Mouse (Mus musculus) G1E (cell line): Measurements from ENCODE around the gene Cacna2d2. TPM values are rescaled to one million over a fixed set of nuclear protein-coding genes. Genes with fewer than 3 reads are reported as not detected.

Source experiments
- ATAC-seq: 2 replicates; pipeline ENCODE4 v1.8.0; 2016; ENCODE audit warnings: mild to moderate bottlenecking; ENCODE audit not compliant: insufficient number of reproducible peaks, poor library complexity, low FRiP score, severe bottlenecking; ENCODE audit errors: extremely low read depth
- DNase-seq: peaks from one replicate; pipeline ENCODE4 v3.0.0; 2012; ENCODE audit warnings: low spot score
- H3K27me3 ChIP-seq: 2 replicates; pipeline ENCODE4 v1.6.1; 2012; ENCODE audit warnings: mild to moderate bottlenecking, low read length, inconsistent platforms; ENCODE audit not compliant: insufficient read depth
- H3K36me3 ChIP-seq: replicated peaks from 2 replicates; pipeline ENCODE3; 2012; ENCODE audit warnings: mild to moderate bottlenecking, inconsistent platforms
- H3K4me1 ChIP-seq: 2 replicates; pipeline ENCODE4 v1.6.1; 2012; ENCODE audit warnings: low read depth, low read length, inconsistent platforms, mixed read lengths; ENCODE audit not compliant: insufficient read depth
- H3K4me3 ChIP-seq: 2 replicates; pipeline ENCODE4 v1.5.1; 2012; ENCODE audit warnings: low read depth, mild to moderate bottlenecking, inconsistent platforms, low read length, moderate library complexity, mixed read lengths
- H3K9me3 ChIP-seq: replicated peaks from 2 replicates; pipeline ENCODE4 v1.6.1; 2012; ENCODE audit warnings: inconsistent platforms
- CTCF ChIP-seq: IDR thresholded peaks from 2 replicates; pipeline ENCODE4 v1.5.1; 2012; ENCODE audit warnings: low read depth, low read length, inconsistent platforms, mixed read lengths
- GATA1 ChIP-seq: IDR thresholded peaks from 2 replicates; pipeline ENCODE4 v1.6.1; 2012; ENCODE audit warnings: borderline replicate concordance, low read length, inconsistent platforms, mixed read lengths
- GATA2 ChIP-seq: IDR thresholded peaks from 2 replicates; pipeline ENCODE4 v1.6.1; 2012; ENCODE audit warnings: low read depth, low read length, inconsistent platforms, borderline replicate concordance
- POLR2AphosphoS5 ChIP-seq: IDR thresholded peaks from 2 replicates; pipeline ENCODE4 v1.6.1; 2012; ENCODE audit warnings: low read depth, low read length, inconsistent platforms; ENCODE audit not compliant: insufficient replicate concordance
- TAL1 ChIP-seq: conservative IDR thresholded peaks from 2 replicates; pipeline ENCODE4 v1.6.1; 2012; ENCODE audit warnings: low read depth, low read length, inconsistent platforms, mixed read lengths
- polyA plus RNA-seq: library from polyadenylated mRNA; stranded (reverse); fragments of >175 nt; gene quantifications from 2 replicates; pipeline ENCODE4 v1.2.3, GENCODE M21; 2012
- total RNA-seq, 2 experiments: library from RNA; stranded (forward) in 1 of 2; stranded (reverse) in 1 of 2; fragments of 200-1000 nt in 1 of 2; fragments of >200 nt in 1 of 2; fragmentation: Nextera tagmentation in 1 of 2; gene quantifications; 2 replicates each; pipeline ENCODE4 v1.2.3; 2014 to 2017

Gene Cacna2d2
- total and polyA plus RNA-seq, 3 experiments, result 0.05 to 0.09 TPM; not detected in 1

- Histone ChIP-seq H3K27me3 (peaks cover 33% of the 10 kb centered on the region), H3K9me3 (no peaks in the 10 kb centered on the region), H3K4me1 (no peaks in the 10 kb centered on the region; the same call in 1 of the 2 replicates), H3K4me3 (no peak overlapping the region), H3K36me3 (no peaks in the 10 kb centered on the region)
- DNase-seq, result no peak
- no peak for TF ChIP-seq POLR2AphosphoS5
- no peak for TF ChIP-seq TAL1
- no peak for TF ChIP-seq CTCF
- no peak for TF ChIP-seq GATA2
- TF ChIP-seq GATA1, result no peak
- ATAC-seq, result no peak
These were observed 33.1 kb downstream of the Cacna2d2 start for GRCm38 (mm10) chr9:107432546-107432945.

GRCm38 (mm10) chr9:107434851-107435250 lies 35.4 kb downstream of the Cacna2d2 start:
- Histone ChIP-seq H3K27me3 (peaks cover 26% of the 10 kb centered on the region), H3K9me3 (no peaks in the 10 kb centered on the region), H3K4me1 (no peaks in the 10 kb centered on the region; the same call in 1 of the 2 replicates), H3K36me3 (no peaks in the 10 kb centered on the region), H3K4me3 (no peak overlapping the region)
- no peak for ATAC-seq
- DNase-seq, result no peak
- TF ChIP-seq GATA2, result no peak
- no peak for TF ChIP-seq CTCF
- no peak for TF ChIP-seq GATA1
- TF ChIP-seq TAL1, result no peak
- no peak for TF ChIP-seq POLR2AphosphoS5

GRCm38 (mm10) chr9:107435285-107435684 lies 35.9 kb downstream of the Cacna2d2 start:
- Histone ChIP-seq H3K9me3 (no peaks in the 10 kb centered on the region), H3K27me3 (peaks cover 26% of the 10 kb centered on the region), H3K4me1 (no peaks in the 10 kb centered on the region; the same call in 1 of the 2 replicates), H3K4me3 (no peak overlapping the region), H3K36me3 (no peaks in the 10 kb centered on the region)
- ATAC-seq, result no peak
- DNase-seq, result no peak
- TF ChIP-seq GATA1 (no peak), GATA2 (no peak), TAL1 (no peak), POLR2AphosphoS5 (no peak), CTCF (no peak)

- no peak for DNase-seq
- no peak for TF ChIP-seq GATA1
- no peak for TF ChIP-seq POLR2AphosphoS5
- no peak for TF ChIP-seq CTCF
- no peak for TF ChIP-seq TAL1
- no peak for TF ChIP-seq GATA2
- Histone ChIP-seq H3K27me3 (peaks cover 21% of the 10 kb centered on the region), H3K36me3 (no peaks in the 10 kb centered on the region), H3K4me3 (no peak overlapping the region), H3K9me3 (no peaks in the 10 kb centered on the region), H3K4me1 (no peaks in the 10 kb centered on the region)
- no peak for ATAC-seq
These were observed 43.5 kb downstream of the Cacna2d2 start for GRCm38 (mm10) chr9:107442891-107443290.

- Histone ChIP-seq H3K27me3 (peaks cover 19% of the 10 kb centered on the region), H3K9me3 (no peaks in the 10 kb centered on the region), H3K4me3 (no peak overlapping the region), H3K36me3 (no peaks in the 10 kb centered on the region), H3K4me1 (no peaks in the 10 kb centered on the region)
- TF ChIP-seq TAL1 (no peak), POLR2AphosphoS5 (no peak), GATA2 (no peak), GATA1 (no peak), CTCF (no peak)
- ATAC-seq (no peak), DNase-seq (no peak)
These were observed 43.9 kb downstream of the Cacna2d2 start for GRCm38 (mm10) chr9:107443324-107443723.

- no peak for ATAC-seq
- no peaks in the 10 kb centered on the region for H3K4me1 ChIP-seq
- H3K9me3 ChIP-seq, result no peaks in the 10 kb centered on the region
- H3K4me3 ChIP-seq, result no peak overlapping the region
- DNase-seq, result no peak
- H3K27me3 ChIP-seq, result peaks cover 21% of the 10 kb centered on the region
- H3K36me3 ChIP-seq, result no peaks in the 10 kb centered on the region
- no peak for TF ChIP-seq GATA2
- TF ChIP-seq TAL1, result no peak
- no peak for TF ChIP-seq POLR2AphosphoS5
- TF ChIP-seq CTCF, result no peak
- no peak for TF ChIP-seq GATA1
These were observed 45.6 kb downstream of the Cacna2d2 start for GRCm38 (mm10) chr9:107445011-107445471.
